Mouse (Mus musculus) forebrain, embryonic 16.5 days (tissue): ENCODE measurements around the gene Map4k5. TPM values are rescaled to one million over a fixed set of nuclear protein-coding genes. Genes with fewer than 3 reads are reported as not detected.
A peak's percentile ranks its signal among the peaks of the same experiment; 100 is the strongest.

Source experiments
- ATAC-seq: fragments of 200-750 bp; cut with Nextera tagmentation; 2 replicates; pipeline ENCODE4 v1.8.0; 2017; ENCODE audit warnings: mild to moderate bottlenecking, moderate library complexity
- H3K27ac ChIP-seq: fragments of 300-500 bp; sonication (generic); 2 replicates; pipeline ENCODE4 v1.5.1; 2014; ENCODE audit warnings: low read length, control low read depth
- H3K27me3 ChIP-seq: fragments of 300-500 bp; sonication (generic); replicated peaks from 2 replicates; pipeline ENCODE4 v1.6.1; 2014; ENCODE audit warnings: low read length; ENCODE audit not compliant: control insufficient read depth, insufficient read depth
- H3K36me3 ChIP-seq: fragments of 300-500 bp; sonication (generic); 2 replicates; pipeline ENCODE4 v1.6.1; 2014; ENCODE audit not compliant: control insufficient read depth, insufficient read depth
- H3K4me1 ChIP-seq: fragments of 300-500 bp; sonication (generic); replicated peaks from 2 replicates; pipeline ENCODE4 v1.6.1; 2014; ENCODE audit warnings: low read length; ENCODE audit not compliant: control insufficient read depth, insufficient read depth
- H3K4me2 ChIP-seq: fragments of 300-500 bp; sonication (generic); 2 replicates; pipeline ENCODE4 v1.6.1; 2014; ENCODE audit warnings: mild to moderate bottlenecking, low read length, control low read depth
- H3K4me3 ChIP-seq: fragments of 300-500 bp; sonication (generic); replicated peaks from 2 replicates; pipeline ENCODE4 v1.5.1; 2014; ENCODE audit warnings: mild to moderate bottlenecking, low read length, control low read depth
- H3K9ac ChIP-seq: fragments of 300-500 bp; sonication (generic); replicated peaks from 2 replicates; pipeline ENCODE4 v1.6.1; 2014; ENCODE audit warnings: low read depth, low read length, control low read depth
- H3K9me3 ChIP-seq: fragments of 300-500 bp; sonication (generic); 2 replicates; pipeline ENCODE4 v1.6.1; 2016; ENCODE audit warnings: low read length; ENCODE audit not compliant: control insufficient read depth
- WGBS: fragments of 180-500 bp; shearing (Covaris S2); extraction: QIAGEN DNeasy Blood & Tissue Kit; methylation state at CpG from one replicate; pipeline ENCODE4 v1.1.7; 2014; 5-methylcytosine and 5-hydroxymethylcytosine counted together
- polyA plus RNA-seq: library from polyadenylated mRNA; unstranded; fragments of >200 nt; fragmentation: Nextera tagmentation; extraction: Ambion mirVana; gene quantifications from 2 replicates; pipeline ENCODE4 v1.2.1, GENCODE M21; 2015

Gene Map4k5
- polyA plus RNA-seq, 1 experiment from 2014 or later, result 34.5 TPM

DNA sequence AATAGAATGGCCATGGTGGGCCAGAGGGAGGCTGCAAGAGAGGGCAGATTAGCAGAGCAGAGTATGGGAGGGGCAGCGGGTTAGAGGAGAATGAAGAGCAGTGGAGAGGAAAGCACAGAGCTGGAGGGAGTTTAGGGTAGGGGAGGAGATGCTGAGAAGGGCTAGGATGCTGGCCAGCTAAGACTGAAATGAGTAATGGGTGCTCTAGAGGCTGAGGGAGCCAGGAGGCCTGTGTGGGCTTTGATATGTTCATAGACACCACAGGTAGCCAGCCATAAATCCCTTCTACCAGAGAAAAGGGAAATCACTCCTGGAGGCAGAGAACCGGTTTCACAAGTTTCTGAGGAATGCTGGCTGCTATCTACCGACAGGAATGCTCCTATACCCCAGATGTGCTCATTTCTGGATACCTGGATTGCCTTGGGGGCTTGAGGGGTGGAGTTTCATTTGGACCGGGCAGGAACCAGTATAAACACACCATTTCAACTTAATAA is 13.8 kb downstream of the Map4k5 start:
- no peak overlapping the region for H3K27ac ChIP-seq
- 0 out of 2 replicates have a peak, but pooled peaks have one; percentile 43 for ATAC-seq
- no peaks in the 10 kb centered on the region for H3K9me3 ChIP-seq
- H3K4me1 ChIP-seq, result peaks cover 9% of the 10 kb centered on the region; the same call in 1 of the 2 replicates
- no peak overlapping the region for H3K4me3 ChIP-seq
- H3K36me3 ChIP-seq, result no peaks in the 10 kb centered on the region
- H3K9ac ChIP-seq, result no peak overlapping the region
- H3K4me2 ChIP-seq, result no peak overlapping the region
- 10% methylated on average over 4 of the region's 4 CpGs for WGBS
- H3K27me3 ChIP-seq, result no peaks in the 10 kb centered on the region

- H3K36me3 ChIP-seq, result no peaks in the 10 kb centered on the region
- H3K27me3 ChIP-seq, result no peaks in the 10 kb centered on the region
- H3K9me3 ChIP-seq, result no peaks in the 10 kb centered on the region
- ATAC-seq, result no peak
- H3K4me1 ChIP-seq, result peaks cover 9% of the 10 kb centered on the region; the same call in 1 of the 2 replicates
- H3K27ac ChIP-seq, result no peak overlapping the region
- H3K4me3 ChIP-seq, result no peak overlapping the region
- H3K4me2 ChIP-seq, result no peak overlapping the region
- WGBS, result 90% methylated on average over 9 of the region's 9 CpGs
- no peak overlapping the region for H3K9ac ChIP-seq
These were observed 15.1 kb downstream of the Map4k5 start for GRCm38 (mm10) chr12:69877842-69878363.

DNA sequence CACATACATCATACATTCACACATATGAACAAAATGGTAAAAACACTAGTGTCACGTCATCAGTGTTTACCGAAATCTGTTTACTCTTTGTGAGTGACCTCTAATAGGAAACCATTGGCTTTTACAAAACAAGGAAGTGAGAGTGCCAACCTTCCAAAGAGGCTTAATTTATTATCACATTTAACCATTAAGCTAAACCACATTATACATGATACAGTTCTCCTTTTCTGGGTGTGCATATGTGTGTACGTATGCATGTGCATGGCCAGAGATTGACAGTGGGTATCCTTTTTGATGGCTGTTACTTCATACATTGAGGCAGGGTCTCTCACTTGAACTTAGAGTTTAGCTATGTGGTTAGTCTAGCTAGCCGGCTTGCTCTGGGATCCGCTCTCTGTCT is 21.4 kb downstream of the Map4k5 start:
- no peak for ATAC-seq
- Histone ChIP-seq H3K9me3 (no peaks in the 10 kb centered on the region), H3K4me2 (no peak overlapping the region), H3K9ac (no peak overlapping the region), H3K27ac (no peak overlapping the region), H3K27me3 (no peaks in the 10 kb centered on the region), H3K36me3 (peaks cover 5% of the 10 kb centered on the region; the same call in 1 of the 2 replicates), H3K4me1 (no peaks in the 10 kb centered on the region), H3K4me3 (no peak overlapping the region)
- WGBS, result 97% methylated on average over 5 of the region's 5 CpGs

- WGBS, result 91% methylated on average over 5 of the region's 5 CpGs
These were observed 25.7 kb downstream of the Map4k5 start for GRCm38 (mm10) chr12:69867338-69867737.

DNA sequence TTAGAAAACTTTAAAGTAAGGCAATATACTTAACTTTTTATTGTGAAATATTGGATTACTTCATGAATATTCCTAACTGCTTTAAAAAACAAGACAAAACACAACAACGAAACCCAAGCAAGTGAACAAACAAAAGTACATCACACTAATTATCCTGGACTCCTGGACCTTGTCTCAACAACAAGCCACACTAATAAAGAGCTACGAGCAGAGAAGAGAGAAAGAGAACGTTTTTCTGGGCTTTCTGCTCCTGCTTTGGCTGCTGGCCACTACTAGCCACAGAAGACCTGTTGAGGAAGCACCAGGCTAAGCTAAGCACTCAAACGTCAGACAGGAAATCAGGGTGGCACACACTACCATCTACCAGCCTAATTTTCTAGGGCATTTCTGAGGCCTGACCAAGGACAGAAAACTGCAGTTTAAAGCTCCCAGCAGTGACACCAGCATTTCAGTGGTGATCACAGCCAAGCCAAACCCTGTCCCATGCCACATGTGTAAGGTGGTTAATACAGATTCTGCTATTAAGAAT is 28.8 kb downstream of the Map4k5 start:
- H3K9ac ChIP-seq, result no peak overlapping the region
- 19% methylated on average over 4 of the region's 4 CpGs for WGBS
- H3K9me3 ChIP-seq, result no peaks in the 10 kb centered on the region
- H3K4me2 ChIP-seq, result no peak overlapping the region
- no peaks in the 10 kb centered on the region for H3K27me3 ChIP-seq
- ATAC-seq, result no peak
- no peak overlapping the region for H3K4me3 ChIP-seq
- H3K4me1 ChIP-seq, result peaks cover 4% of the 10 kb centered on the region; the same call in 1 of the 2 replicates
- no peaks in the 10 kb centered on the region for H3K36me3 ChIP-seq
- H3K27ac ChIP-seq, result no peak overlapping the region

More at GRCm38 (mm10) chr12:69867338-69867737, 25.7 kb downstream of the Map4k5 start:
- Histone ChIP-seq H3K36me3 (peaks cover 5% of the 10 kb centered on the region; the same call in 1 of the 2 replicates), H3K4me1 (peaks cover 4% of the 10 kb centered on the region; the same call in 1 of the 2 replicates), H3K9ac (no peak overlapping the region), H3K4me2 (no peak overlapping the region), H3K4me3 (no peak overlapping the region), H3K27ac (no peak overlapping the region), H3K9me3 (no peaks in the 10 kb centered on the region), H3K27me3 (no peaks in the 10 kb centered on the region)
- no peak for ATAC-seq

- 83% methylated on average over 5 of the region's 5 CpGs for WGBS
- Histone ChIP-seq H3K4me2 (no peak overlapping the region), H3K9me3 (no peaks in the 10 kb centered on the region), H3K27me3 (no peaks in the 10 kb centered on the region), H3K36me3 (no peaks in the 10 kb centered on the region), H3K9ac (no peak overlapping the region), H3K27ac (no peak overlapping the region), H3K4me1 (peaks cover 4% of the 10 kb centered on the region; the same call in 1 of the 2 replicates), H3K4me3 (no peak overlapping the region)
- ATAC-seq, result no peak
These were observed 29.5 kb downstream of the Map4k5 start for GRCm38 (mm10) chr12:69863505-69863904.

GRCm38 (mm10) chr12:69858847-69859246 is 34.2 kb downstream of the Map4k5 start:
- no peak overlapping the region for H3K4me2 ChIP-seq
- H3K4me3 ChIP-seq, result no peak overlapping the region
- H3K27ac ChIP-seq, result no peak overlapping the region
- no peaks in the 10 kb centered on the region for H3K27me3 ChIP-seq
- no peak overlapping the region for H3K9ac ChIP-seq
- peaks cover 3% of the 10 kb centered on the region; the same call in 1 of the 2 replicates for H3K36me3 ChIP-seq
- ATAC-seq, result no peak
- H3K4me1 ChIP-seq, result no peaks in the 10 kb centered on the region
- H3K9me3 ChIP-seq, result no peaks in the 10 kb centered on the region
- WGBS, result 91% methylated on average over 4 of the region's 4 CpGs

DNA sequence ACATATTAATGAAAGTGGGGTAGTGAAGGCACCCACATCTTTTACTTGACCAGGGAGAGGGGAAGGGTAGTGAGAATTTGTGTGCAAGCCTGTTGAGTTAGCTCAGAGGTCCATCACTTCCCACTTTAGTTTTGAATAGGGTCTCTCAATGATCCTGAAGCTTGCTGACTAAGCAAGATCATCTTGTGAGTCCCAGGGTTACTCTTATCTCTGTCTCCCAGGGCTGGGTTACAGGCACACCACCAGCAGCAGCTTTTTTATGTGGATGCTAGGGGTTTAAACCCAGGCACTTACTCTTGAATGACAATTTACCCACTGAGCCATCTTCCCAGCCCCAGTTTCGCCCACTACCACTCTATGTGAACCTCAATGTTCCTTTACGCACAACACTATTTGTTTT is 35.4 kb downstream of the Map4k5 start:
- Histone ChIP-seq H3K4me3 (no peak overlapping the region), H3K9me3 (no peaks in the 10 kb centered on the region), H3K27ac (no peak overlapping the region), H3K4me1 (no peaks in the 10 kb centered on the region), H3K27me3 (no peaks in the 10 kb centered on the region), H3K36me3 (peaks cover 3% of the 10 kb centered on the region; the same call in 1 of the 2 replicates), H3K9ac (no peak overlapping the region), H3K4me2 (no peak overlapping the region)
- 91% methylated on average over 2 of the region's 2 CpGs for WGBS
- ATAC-seq, result no peak

DNA sequence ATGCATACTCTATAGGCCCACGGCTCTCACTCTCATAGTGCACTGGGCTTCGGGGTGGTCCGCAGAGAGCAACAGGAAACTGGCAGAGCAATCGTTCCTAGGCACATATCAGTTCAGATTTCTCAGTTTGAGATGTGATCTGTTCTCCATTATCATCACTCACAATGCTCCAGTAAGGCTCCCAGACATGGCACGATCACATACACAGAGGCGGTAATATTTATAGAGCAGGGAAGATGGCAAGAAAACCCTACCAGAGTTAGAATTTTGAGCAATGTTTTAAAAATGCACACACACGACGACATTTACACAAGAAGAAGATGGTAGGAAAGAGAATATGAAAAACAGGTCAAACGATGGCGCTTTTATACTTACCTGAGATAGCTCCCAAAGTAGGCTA is 36.6 kb downstream of the Map4k5 start:
- no peak overlapping the region for H3K27ac ChIP-seq
- no peaks in the 10 kb centered on the region for H3K27me3 ChIP-seq
- no peak for ATAC-seq
- H3K4me2 ChIP-seq, result no peak overlapping the region
- peaks cover 5% of the 10 kb centered on the region for H3K36me3 ChIP-seq
- no peak overlapping the region for H3K4me3 ChIP-seq
- no peaks in the 10 kb centered on the region for H3K9me3 ChIP-seq
- WGBS, result 98% methylated on average over 10 of the region's 10 CpGs
- no peaks in the 10 kb centered on the region for H3K4me1 ChIP-seq
- H3K9ac ChIP-seq, result no peak overlapping the region
